Mouse (Mus musculus): Measurements from ENCODE around the gene Ccdc154.

Gene Ccdc154

DNA sequence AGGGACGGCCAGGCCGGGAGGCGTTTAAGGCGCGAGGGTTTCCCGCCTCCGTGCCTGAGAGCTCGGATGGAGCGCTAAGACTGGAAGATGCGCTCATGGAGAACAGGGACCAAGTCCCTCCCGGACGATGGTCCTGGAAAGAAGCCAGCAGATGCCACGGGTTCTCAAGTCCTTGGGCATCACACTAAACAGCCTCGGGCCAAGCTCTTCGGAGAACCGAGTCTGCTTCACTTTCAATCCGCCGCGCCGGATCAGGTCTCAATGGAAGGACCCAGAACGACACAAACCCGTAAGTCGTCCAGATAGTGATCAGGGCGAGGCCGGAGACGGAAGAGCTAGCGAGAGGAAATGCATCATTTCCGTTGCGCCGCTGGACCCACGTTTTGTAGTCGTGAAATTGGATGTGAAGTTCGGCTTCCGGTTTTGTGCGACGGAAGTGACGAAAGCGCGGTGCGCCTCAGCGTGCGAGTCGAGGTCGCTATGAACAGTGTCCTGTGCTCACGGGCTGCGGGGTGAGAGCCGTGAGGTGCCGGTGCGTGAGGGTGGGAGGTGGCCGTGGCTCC lies 21.9 kb downstream of the Ccdc154 start, which contains the start of gene BC003965:
BC003965 (plus strand) TSS at position 426 of the 563 bp plus-strand sequence.
- DNase-seq (ENCODE audit: low spot score in 2 of 2): peak; percentile 92 to 97

DNA sequence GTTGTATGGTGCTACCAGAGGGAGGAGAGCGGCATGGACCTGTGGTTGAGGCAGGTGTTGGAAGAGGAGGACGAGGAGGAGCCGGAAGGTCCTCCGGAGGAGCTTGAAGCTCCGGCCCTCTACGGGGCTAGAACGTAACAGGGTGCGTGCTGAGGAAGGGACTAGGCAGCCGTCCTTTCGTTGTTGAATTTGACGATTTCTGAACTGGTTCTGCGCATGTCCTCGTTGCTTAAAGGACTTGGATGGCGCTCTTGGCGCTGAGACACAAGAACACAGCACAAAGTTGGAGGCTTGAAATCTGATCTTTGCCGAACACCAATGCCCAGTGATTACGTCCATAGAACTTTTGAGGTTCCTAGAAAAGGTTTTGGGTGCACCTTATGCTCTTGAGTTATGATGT lies 22.7 kb downstream of the Ccdc154 start:
- no peak for DNase-seq (ENCODE audit: low spot score in 2 of 2)

DNA sequence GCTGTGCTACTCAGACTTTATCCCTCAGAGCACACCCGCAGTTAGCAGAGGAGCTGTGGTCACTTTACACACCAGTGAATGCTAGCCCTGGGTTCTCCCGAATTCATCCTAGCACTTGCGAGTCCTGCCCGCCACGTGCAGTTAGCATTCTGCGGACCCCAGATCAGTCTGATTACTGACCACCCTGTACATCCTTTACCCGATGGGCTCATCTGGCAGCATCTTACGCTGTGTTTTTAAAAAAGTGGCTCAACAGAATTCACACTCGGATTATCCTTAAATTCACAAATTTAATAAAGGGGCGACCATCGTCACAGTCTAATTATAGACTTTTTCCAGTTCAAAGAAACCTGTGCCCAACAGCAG lies 25.5 kb downstream of the Ccdc154 start:
- no peak for DNase-seq (ENCODE audit: low spot score in 2 of 2)

DNA sequence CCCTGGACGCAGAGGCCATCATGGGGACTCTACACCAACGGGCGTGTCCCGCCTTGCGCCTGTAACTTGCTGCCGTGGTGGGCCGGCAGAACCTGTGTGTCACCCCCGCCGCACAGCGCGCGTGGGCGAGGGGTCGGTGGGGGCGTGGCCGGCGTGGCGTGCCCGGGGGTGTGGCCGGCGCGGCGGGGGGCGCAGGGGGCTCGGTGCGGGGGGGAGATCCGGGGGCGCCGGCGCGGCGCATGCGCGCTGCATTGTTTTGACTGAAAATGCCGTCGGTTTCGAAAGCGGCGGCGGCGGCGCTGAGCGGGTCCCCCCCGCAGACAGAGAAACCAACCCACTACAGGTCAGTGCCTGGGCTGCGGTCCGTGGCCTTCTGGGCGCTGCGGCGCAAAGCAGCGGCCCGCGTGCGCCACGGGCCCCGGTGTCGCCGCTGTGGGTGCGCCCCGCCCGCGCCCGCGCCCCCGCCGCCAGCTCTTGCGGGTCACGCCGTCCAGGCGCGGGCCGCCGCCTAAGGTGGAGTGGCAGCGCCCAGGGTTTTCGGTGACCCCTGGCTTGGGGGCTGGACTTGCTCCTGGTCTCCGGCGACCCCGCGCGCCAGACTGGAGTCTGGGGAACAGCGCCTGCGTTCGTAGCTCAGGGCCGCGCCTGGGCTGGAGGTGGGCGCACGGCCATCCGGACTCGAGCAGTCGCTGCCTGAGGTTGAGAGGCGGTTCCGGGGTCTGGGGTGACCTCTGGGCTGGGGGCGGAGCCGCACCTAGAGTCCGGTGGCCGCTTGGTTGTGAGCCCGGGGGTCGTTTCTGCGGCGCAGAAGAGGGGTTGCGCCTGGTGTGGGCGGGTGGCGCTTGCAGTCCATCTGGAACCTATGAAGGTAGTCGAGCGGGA lies 26.1 kb downstream of the Ccdc154 start, which contains the start of gene Unkl:
Unkl (plus strand) TSS at position 248 of the 882 bp plus-strand sequence.
- peak; percentile 65 to 74 for DNase-seq (ENCODE audit: low spot score in 2 of 2)

DNA sequence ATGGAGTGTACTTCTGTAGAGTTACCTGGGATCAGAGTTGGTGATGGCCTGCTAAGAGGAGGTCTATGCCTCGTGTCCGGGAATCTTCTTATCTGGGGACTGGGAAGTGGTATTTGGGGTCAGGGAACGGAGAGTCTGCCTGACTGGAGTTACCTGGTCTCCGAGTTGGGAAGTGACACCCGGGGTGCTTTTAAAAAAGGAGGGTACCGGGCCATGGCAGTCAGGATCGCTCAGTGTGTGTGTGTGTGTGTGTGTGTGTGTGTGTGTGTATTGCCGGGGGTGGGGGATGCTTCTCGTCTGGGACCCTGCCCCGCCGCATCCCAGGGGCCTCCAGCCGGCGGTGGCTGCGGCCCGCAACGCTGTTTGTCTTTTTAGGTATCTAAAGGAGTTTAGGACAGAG lies 26.8 kb downstream of the Ccdc154 start:
- DNase-seq (ENCODE audit: low spot score in 2 of 2): no peak

DNA sequence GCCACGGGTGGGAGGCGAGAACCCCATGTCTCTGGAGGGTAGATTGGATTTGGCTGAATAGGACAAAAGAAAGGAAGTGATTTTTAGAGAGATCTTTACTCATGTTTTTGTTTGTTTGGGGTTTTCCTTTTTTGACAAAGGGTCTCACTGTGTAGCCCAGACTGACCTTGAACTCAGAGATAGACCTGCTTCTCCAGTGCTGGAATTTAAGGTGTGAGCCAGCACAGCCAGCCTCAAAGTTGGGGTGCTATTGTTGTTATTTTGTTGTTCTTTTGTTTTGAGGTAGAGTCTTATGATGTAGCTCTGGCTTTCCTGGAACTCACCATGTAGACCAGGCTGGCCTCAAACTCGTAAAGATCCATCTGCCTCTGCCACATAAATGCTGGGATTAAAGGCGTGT lies 40.1 kb downstream of the Ccdc154 start:
- no peak for DNase-seq (ENCODE audit: low spot score in 2 of 2)

DNA sequence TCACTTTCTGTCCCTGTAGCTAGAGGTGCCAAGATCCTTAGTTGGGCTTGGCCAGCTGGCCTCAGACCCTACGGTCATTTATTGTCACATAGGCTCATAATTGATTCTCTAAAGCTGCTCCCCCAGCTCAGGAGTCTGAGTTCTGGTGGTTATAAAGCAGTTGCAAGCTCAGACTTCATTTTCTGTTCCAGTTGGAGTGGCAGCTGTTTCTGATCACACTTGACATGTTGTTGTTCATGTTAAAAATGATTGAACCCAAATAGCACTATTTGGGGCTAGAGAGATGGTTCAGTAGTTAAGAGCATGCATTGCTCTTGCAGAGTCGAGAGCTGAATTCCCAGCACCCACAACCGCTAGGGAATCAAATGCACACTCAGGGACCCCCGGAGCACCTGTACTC lies 47.7 kb downstream of the Ccdc154 start:
- DNase-seq (ENCODE audit: low spot score in 2 of 2): no peak

DNA sequence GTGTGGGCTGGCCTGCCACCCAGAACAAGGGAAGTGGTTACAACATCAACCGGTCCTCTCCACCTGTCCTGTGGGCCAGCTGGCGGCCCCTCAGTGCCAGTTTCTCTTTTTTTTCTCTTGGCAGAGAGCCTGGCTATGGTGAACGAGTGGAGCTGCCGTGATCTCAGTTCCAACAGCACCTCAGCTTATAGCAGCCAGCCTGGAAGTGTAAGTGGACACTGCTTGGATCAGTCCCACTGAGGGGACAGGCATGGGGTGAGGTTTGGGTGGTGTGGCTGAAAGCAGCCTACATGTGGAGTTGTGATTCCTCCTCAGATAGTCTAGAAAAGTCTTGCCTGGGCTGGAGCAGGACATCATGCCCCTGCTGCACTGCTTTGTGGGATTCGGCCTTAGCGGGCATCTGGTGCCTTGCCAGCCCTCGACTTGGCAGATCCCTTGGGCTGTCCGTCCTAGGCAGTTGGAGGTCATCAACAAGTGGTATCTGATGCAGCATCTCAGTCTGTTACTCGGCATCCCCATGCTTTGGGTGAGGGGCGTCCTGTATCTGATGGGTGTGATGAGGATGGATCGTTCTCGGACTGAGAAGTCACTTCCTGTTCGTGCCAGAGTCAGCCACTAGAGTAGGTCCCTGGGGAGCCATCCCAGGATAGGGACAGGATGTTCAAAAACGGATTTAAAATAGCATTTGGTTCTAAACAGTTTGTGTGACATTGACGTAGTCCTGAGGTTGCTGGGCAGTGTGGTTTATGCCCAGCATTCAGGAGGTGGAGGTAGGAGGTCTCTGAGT lies 48.6 kb downstream of the Ccdc154 start:
- peak; percentile 35 to 55 for DNase-seq (ENCODE audit: low spot score in 2 of 2)

DNA sequence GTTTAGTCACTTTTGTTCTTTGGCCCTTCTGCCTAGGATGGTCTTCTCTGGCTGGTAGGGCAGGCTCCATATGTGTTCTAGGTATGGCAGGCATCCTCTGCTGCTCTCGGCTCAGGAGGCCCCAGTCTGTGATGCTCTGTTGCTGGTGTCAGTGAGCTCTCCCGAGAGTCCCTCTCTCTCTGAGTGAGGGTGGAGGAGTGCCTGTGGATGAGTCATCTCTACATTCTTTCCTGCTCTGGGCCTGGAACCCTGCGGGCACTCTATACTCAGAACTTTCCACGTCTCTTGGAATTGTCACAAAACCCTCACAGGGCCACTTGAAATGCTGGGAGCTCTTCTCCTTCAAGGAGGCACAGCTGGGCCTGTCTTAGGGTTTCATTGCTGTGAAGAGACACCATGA lies 49.4 kb downstream of the Ccdc154 start:
- no peak for DNase-seq (ENCODE audit: low spot score in 2 of 2)

DNA sequence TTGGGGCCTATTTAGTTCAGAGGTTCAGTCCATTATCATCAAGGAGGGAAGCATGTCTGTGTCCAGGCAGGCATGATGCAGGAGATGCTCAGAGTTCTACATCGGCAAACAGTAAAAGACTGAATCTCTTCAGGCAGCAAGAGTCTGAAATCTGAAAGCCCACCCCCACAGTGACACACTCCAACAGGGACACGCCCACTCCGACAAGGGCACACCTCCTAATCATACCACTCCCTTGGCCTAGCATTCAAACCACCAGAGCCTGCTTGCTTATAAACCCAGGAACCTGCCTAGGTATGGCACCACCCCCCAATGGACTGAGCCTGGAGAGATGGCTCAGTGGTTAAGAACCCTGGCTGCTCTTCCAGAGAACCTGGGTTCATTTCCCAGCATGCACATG lies 53.2 kb downstream of the Ccdc154 start:
- DNase-seq (ENCODE audit: low spot score in 2 of 2): no peak

DNA sequence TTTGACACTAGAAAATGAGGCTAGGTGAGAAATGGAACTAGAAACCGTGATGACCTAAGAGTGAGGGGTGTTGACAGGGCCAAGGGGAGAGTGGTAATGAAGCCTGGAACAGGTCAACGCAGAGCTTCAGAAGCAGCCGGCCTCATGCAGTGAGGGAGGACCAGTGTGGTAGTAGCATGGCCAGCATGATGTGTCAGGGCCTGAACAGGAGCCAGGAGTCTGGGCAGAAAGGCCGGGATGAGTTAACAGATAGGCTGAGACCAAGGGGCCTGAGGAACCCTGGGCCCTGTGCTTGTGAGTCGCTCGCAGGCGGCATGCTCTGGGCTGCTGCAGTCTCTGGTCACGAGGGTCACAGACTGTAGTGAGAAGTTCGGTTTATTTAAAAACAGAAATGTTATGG lies 56.7 kb downstream of the Ccdc154 start:
- DNase-seq (ENCODE audit: low spot score in 2 of 2): no peak

DNA sequence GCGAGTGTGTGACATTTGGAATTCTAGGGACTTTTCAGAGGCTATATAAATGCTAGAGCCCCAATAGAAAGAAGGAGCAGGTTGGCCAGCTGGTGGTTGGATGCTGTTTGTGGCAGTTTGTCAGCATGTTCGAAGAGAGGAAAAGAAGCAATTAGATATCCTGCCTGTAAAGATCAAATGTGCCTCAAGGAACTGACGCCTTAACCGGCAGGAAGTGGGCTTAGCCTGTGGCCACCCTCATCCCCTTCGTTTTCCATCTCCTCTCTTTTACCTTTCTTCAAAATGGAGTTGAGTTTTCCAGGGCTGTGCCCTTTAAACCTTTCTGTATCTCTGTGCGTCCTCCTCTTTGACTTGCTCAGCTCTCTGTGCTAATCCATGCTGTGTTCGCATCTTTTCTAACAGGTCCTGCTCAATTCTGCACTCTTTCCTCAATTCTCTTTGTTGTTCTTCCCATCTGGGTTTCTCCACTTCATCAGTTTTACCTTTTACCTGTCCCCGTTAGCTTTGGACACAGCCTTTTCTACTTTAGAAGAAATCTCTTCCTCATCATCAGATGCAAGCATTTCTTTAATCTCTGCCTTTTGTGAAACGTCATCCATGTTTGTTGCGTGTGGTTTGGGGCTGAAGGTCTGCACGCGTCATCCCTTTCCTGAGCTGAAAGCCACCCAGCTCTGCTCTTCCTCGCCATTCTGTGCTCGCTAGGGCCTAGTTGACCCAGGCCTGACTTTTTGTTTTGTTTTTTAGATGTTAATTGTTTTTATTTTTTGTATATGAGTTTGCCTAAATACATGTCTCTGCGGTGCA lies 57.4 kb downstream of the Ccdc154 start:
- no peak for DNase-seq (ENCODE audit: low spot score in 2 of 2)

DNA sequence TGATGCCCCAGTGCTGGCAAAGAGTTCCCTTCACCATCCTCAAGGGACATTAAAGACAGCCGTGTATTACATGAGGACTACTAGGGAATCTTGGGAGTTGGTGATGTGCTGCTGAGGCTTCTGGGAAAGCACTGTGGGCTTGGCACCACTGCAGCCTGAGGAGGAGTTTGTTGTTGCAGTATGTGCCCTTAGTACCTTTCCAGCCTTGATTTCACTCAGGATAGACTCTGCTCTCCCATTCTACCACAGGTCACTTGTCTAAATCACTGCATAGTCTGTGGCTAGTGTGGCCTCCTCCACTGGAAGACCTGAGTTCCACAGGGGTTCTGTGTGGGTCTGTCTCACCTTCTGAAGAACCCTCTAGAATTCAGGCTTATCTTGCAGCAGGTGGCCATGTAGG lies 58.5 kb downstream of the Ccdc154 start:
- no peak for DNase-seq (ENCODE audit: low spot score in 2 of 2)
